ENCODE assay signal across 27 mouse cellular contexts in genomic region chr19:28231511-28231910, GRCm38 (mm10).
"Had no signal": no experiment of that assay in that cellular context is flagged by ENCODE, and none has a peak within 500 bp of the region (broad histone marks: within the 10 kb centered on the region; RNA-seq: fewer than 3 reads in every experiment).

No protein-coding gene starts in this region.

- H3K4me2 ChIP-seq: embryonic facial prominence, embryonic 12.5 days; embryonic facial prominence, embryonic 13.5 days; embryonic facial prominence, embryonic 15.5 days; forebrain, embryonic 12.5 days; forebrain, embryonic 13.5 days; forebrain, embryonic 15.5 days had no signal

- H3K27ac ChIP-seq: embryonic facial prominence, embryonic 10.5 days; embryonic facial prominence, embryonic 12.5 days; embryonic facial prominence, embryonic 13.5 days; embryonic facial prominence, embryonic 15.5 days; forebrain, embryonic 10.5 days; forebrain, embryonic 12.5 days; forebrain, embryonic 13.5 days; forebrain, embryonic 15.5 days; gastrocnemius, adult 2 months; heart, adult 2 months; heart, embryonic 10.5 days had no signal

- H3K27me3 ChIP-seq: embryonic facial prominence, embryonic 12.5 days; embryonic facial prominence, embryonic 13.5 days; embryonic facial prominence, embryonic 15.5 days; forebrain, embryonic 12.5 days; forebrain, embryonic 13.5 days; forebrain, embryonic 15.5 days had no signal

- ATAC-seq: forebrain, embryonic 13.5 days; forebrain, embryonic 14.5 days; forebrain, embryonic 15.5 days; forebrain, embryonic 16.5 days; forebrain, postnatal 0 days had no signal

- DNase-seq: cerebellum, adult 9-10 months; cerebellum, adult 9-11 months; cerebellum, postnatal 10 days; cerebellum, postnatal 14 days; cerebellum, postnatal 25 days; cerebellum, postnatal 36 days; embryo, embryonic 11 days; forebrain, postnatal 0 days; gastrocnemius, adult 2 months; gastrocnemius, postnatal 10 days; gastrocnemius, postnatal 14 days; gastrocnemius, postnatal 25 days; gastrocnemius, postnatal 36 days; heart, adult 18-20 months; heart, adult 2 months had no signal

- H3K4me3 ChIP-seq: embryonic facial prominence, embryonic 10.5 days; embryonic facial prominence, embryonic 12.5 days; embryonic facial prominence, embryonic 13.5 days; embryonic facial prominence, embryonic 15.5 days; erythroblast, embryonic 14.5 days; forebrain, embryonic 10.5 days; forebrain, embryonic 12.5 days; forebrain, embryonic 13.5 days; forebrain, embryonic 15.5 days; gastrocnemius, adult 2 months; heart, adult 2 months; heart, embryonic 10.5 days had no signal

- H3K36me3 ChIP-seq: embryonic facial prominence, embryonic 10.5 days; embryonic facial prominence, embryonic 12.5 days; embryonic facial prominence, embryonic 13.5 days; embryonic facial prominence, embryonic 15.5 days; forebrain, embryonic 10.5 days; forebrain, embryonic 12.5 days; forebrain, embryonic 15.5 days; heart, embryonic 10.5 days had no signal

- H3K9ac ChIP-seq: embryonic facial prominence, embryonic 12.5 days; embryonic facial prominence, embryonic 13.5 days; embryonic facial prominence, embryonic 15.5 days; forebrain, embryonic 12.5 days; forebrain, embryonic 13.5 days; forebrain, embryonic 15.5 days; forebrain, postnatal 0 days had no signal

- H3K4me1 ChIP-seq: embryonic facial prominence, embryonic 12.5 days; heart, embryonic 10.5 days had no signal

- H3K9me3 ChIP-seq: embryonic facial prominence, embryonic 10.5 days; embryonic facial prominence, embryonic 12.5 days; embryonic facial prominence, embryonic 13.5 days; embryonic facial prominence, embryonic 15.5 days; forebrain, embryonic 10.5 days; forebrain, embryonic 12.5 days; forebrain, embryonic 13.5 days; forebrain, embryonic 15.5 days; heart, embryonic 10.5 days had no signal
